Mouse (Mus musculus) spleen, adult 2 months (tissue): ENCODE results near the gene Shroom3. TPM values are rescaled to one million over a fixed set of nuclear protein-coding genes. Genes with fewer than 3 reads are reported as not detected.

Source experiments
- DNase-seq, 2 experiments: peaks; one replicate each; pipeline versions ENCODE4 v3.0.0 to v3.0.0-alpha.2; 2012 to 2021; ENCODE audit warnings: low spot score in 2 of 2, low read depth in 1 of 2
- H3K27ac ChIP-seq: fragments of 200-500 bp; 2 replicates; pipeline ENCODE4 v1.5.1; 2012; ENCODE audit warnings: low read length, inconsistent platforms; ENCODE audit not compliant: insufficient read depth
- H3K27me3 ChIP-seq: fragments of 200-500 bp; 2 replicates; pipeline ENCODE4 v1.6.1; 2012; ENCODE audit warnings: mild to moderate bottlenecking, moderate library complexity, low read length, inconsistent platforms; ENCODE audit not compliant: control insufficient read depth, insufficient read depth
- H3K36me3 ChIP-seq: fragments of 200-500 bp; 2 replicates; pipeline ENCODE4 v1.6.1; 2012; ENCODE audit warnings: mild to moderate bottlenecking, low read length, inconsistent platforms; ENCODE audit not compliant: control insufficient read depth, insufficient read depth
- H3K4me1 ChIP-seq: fragments of 200-500 bp; 2 replicates; pipeline ENCODE4 v1.6.1; 2011; ENCODE audit warnings: inconsistent platforms; ENCODE audit not compliant: control insufficient read depth, insufficient read depth, insufficient read length
- H3K4me3 ChIP-seq: fragments of 200-500 bp; 2 replicates; pipeline ENCODE4 v1.5.1; 2011; ENCODE audit warnings: mild to moderate bottlenecking, inconsistent platforms; ENCODE audit not compliant: insufficient read depth, insufficient read length; ENCODE audit errors: extremely low read depth
- CTCF ChIP-seq: fragments of 200-500 bp; IDR thresholded peaks from 2 replicates; pipeline ENCODE4 v1.5.1; 2011; ENCODE audit warnings: mild to moderate bottlenecking, inconsistent platforms; ENCODE audit not compliant: insufficient read depth, insufficient read length, insufficient replicate concordance; ENCODE audit errors: extremely low read depth
- POLR2A ChIP-seq: fragments of 200-500 bp; IDR thresholded peaks from 2 replicates; pipeline ENCODE4 v1.6.1; 2011; ENCODE audit warnings: low read depth, low read length, inconsistent platforms
- WGBS: fragments of 180-500 bp; shearing (Covaris S2); methylation state at CpG from one replicate; pipeline ENCODE4 v1.1.7; 2018; 5-methylcytosine and 5-hydroxymethylcytosine counted together
- polyA plus RNA-seq: library from polyadenylated mRNA; depleted of rRNA; stranded (reverse); fragments of >200 nt; gene quantifications from 2 replicates; pipeline ENCODE4 v1.2.3, GENCODE M21; 2012

Gene Shroom3
- polyA plus RNA-seq, 1 experiment: 9.9 TPM

DNA sequence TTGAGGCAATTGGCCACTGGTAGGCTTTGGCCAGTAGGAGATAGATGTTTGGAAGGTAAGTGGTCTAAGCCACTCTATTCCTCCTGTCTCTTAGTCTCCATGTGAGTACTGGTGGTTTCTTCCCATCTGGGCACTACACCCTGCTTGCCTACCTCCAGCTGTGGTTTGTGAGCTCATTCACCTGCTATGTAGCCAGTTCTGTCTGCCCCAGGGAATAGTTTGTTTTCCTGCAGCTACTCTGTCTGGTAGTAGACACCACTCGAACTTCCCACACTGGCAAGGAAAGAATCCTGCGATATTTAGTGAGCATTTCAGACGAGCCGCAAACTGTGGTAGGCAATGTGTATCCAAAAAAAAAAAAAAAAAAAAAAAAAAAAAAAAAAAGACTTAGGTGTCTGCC is 68.3 kb downstream of the Shroom3 start:
- no peak for DNase-seq
- Histone ChIP-seq H3K4me1 (no peaks in the 10 kb centered on the region), H3K27ac (no peak overlapping the region), H3K27me3 (no peaks in the 10 kb centered on the region), H3K36me3 (no peaks in the 10 kb centered on the region), H3K4me3 (no peak overlapping the region)
- 82% methylated on average over 4 of the region's 4 CpGs for WGBS
- no peak for TF ChIP-seq CTCF
- no peak for TF ChIP-seq POLR2A

DNA sequence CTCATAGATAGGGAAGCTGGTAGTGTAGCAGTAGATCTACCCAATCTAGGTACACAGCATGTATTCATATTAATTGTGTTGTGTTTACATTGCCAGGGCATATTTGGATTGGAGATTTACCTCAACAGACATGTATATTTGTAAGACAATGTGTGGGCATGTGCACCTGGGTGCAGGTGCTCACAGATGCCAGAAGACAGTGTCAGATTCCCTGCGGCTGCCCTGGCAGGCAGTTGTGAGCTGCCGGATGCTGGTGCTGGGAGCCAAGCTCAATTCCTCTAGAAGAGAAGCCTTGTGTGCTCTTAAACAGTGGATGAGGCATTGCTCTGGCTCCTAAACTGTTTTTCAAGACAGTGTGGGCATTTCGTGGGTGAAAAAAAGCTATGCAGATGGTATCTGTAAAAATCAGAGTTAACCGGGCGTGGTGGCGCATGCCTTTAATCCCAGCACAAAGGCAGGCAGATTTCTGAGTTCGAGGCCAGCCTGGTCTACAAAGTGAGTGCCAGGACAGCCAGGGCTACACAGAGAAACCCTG is 72.1 kb downstream of the Shroom3 start:
- no peaks in the 10 kb centered on the region for H3K4me1 ChIP-seq
- DNase-seq: no peak
- H3K27me3 ChIP-seq: no peaks in the 10 kb centered on the region
- no peak overlapping the region for H3K4me3 ChIP-seq
- no peak overlapping the region for H3K27ac ChIP-seq
- no peak for TF ChIP-seq CTCF
- TF ChIP-seq POLR2A: no peak
- WGBS: 87% methylated on average over 7 of the region's 7 CpGs
- no peaks in the 10 kb centered on the region for H3K36me3 ChIP-seq

DNA sequence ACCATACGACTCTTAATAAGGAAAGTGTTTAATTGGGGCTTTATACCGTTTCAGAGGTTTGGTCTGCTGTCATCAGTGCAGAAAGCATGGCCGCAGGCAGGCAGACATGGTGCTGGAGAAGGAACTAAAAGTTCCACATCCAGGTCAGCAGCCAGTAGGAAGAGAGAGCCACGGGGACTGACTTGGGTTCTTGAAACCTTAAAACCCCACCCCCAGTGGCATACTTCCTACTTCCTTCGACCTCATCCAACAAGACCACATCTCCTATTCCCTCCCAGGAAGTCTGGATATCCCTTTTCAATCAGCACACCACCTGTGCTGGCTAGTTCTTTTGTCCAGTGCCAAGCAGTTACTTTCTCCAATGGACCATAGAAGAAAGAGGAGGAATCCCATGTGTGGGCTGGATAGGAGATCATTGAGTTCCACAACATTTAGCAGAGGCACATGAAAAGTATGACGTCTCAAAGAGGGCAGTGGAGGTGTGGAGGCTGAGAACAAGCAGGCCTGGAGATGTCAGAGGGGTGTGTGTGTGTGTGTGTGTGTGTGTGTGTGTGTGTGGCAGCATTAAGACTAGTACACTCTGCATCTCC is 76.0 kb downstream of the Shroom3 start:
- 71% methylated on average over 6 of the region's 6 CpGs for WGBS
- no peaks in the 10 kb centered on the region for H3K27me3 ChIP-seq
- H3K36me3 ChIP-seq: no peaks in the 10 kb centered on the region
- DNase-seq: no peak
- H3K4me3 ChIP-seq: no peak overlapping the region
- no peaks in the 10 kb centered on the region for H3K4me1 ChIP-seq
- no peak for TF ChIP-seq CTCF
- no peak for TF ChIP-seq POLR2A
- no peak overlapping the region for H3K27ac ChIP-seq

DNA sequence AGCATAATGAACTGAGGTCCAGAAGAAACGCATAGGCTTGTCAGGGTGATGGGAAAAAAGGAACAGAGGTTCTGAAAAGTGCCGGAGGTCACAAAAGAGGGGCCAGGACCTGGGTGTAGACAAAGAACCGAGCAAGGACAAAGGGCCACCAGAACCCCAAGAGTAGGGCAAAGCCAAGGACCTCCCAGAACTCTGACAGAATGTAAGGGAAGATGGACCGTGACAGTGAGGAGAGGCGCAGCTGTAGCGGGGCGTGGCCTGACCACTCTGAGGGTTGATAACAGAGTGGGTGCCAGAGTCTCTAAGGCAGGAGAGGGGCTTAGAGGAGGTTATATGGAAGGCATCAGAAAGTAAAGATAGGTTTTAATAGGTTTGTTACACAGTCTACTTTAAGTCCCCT is 77.3 kb downstream of the Shroom3 start:
- no peaks in the 10 kb centered on the region for H3K36me3 ChIP-seq
- 87% methylated on average over 7 of the region's 7 CpGs for WGBS
- DNase-seq: no peak
- no peak overlapping the region for H3K27ac ChIP-seq
- H3K4me3 ChIP-seq: no peak overlapping the region
- no peaks in the 10 kb centered on the region for H3K27me3 ChIP-seq
- TF ChIP-seq CTCF (no peak), POLR2A (no peak)
- no peaks in the 10 kb centered on the region for H3K4me1 ChIP-seq

DNA sequence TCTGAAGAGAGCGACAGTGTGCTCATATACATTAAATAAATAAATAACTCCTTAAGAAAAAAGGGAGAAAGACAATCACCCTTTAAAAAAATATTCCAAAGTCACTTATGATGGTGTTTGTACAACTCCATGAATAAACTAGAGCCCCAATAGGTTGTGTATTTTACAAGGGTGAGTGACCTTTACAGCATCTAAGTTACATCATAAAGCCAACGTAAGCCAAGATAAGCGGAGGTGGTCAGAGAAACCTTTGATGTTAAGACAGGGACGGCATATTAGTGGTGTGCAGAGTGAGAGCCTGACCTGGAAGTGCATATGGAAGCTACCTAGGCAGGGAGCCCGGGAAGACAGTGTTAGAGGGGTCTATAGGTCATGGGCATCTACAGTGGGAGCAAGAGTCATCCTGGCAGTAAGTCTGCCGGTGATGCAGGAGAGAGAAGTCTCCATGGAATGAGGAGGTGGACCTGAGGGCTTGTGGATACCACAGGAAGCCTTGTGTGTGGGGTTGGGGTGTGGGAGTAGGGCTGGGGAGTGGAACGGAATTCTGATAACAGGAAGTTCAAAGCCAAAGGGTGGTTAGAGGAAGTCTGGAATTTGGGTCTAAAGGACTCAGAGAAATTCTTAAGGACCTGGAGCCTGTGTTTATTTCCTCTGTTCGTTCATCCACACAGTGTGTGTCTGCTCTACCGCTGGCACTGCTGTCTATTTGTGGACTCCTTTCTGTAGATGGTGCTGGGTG is 78.5 kb downstream of the Shroom3 start:
- TF ChIP-seq POLR2A: no peak
- TF ChIP-seq CTCF: no peak
- WGBS: 79% methylated on average over 9 of the region's 9 CpGs
- Histone ChIP-seq H3K27me3 (no peaks in the 10 kb centered on the region), H3K4me3 (no peak overlapping the region), H3K27ac (no peak overlapping the region), H3K4me1 (no peaks in the 10 kb centered on the region), H3K36me3 (no peaks in the 10 kb centered on the region)
- DNase-seq: no peak

DNA sequence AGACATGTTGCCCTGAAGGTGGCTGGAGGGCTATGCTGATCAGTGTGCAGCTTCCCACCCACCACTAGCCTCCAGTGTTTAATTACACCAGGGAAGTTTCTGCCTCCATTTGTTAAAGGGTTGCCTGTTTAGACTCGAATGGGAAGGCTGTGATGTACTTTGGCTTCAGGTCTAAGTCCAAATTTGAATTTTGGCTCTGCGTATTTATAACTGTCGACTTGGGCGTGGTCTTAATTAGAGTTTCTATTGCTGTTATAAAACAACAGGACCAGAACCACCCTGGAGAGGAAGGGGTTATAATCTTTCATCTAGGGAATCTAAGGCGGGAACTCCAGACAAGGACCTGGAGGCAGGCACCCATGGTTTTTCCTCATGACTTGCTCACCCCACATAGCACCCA is 79.2 kb downstream of the Shroom3 start:
- Histone ChIP-seq H3K36me3 (no peaks in the 10 kb centered on the region), H3K27me3 (no peaks in the 10 kb centered on the region), H3K4me3 (no peak overlapping the region), H3K4me1 (no peaks in the 10 kb centered on the region), H3K27ac (no peak overlapping the region)
- WGBS: 80% methylated on average over 5 of the region's 5 CpGs
- TF ChIP-seq CTCF (no peak), POLR2A (no peak)
- DNase-seq: no peak

DNA sequence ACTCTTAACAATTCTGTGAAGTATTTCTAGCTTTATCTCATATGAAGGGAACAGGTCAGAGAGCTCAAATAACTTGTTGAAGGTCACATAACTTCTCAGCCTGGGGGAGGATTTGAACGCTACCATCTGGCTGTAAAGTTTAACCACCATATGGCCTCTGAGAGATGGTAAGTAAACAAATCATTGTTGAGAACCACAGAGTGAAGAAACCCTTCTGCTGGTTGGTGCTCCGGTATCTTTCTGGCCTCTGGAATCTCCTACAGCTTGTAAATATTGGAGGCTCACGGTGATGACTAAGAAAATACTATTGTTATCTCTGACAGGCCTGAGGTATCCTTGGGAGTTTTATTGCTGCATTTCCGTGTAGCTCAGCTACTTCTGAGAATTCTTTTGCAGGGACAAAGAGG is 80.3 kb downstream of the Shroom3 start:
- no peak overlapping the region for H3K27ac ChIP-seq
- no peak for TF ChIP-seq CTCF
- no peak for TF ChIP-seq POLR2A
- H3K4me3 ChIP-seq: no peak overlapping the region
- DNase-seq: no peak
- no peaks in the 10 kb centered on the region for H3K4me1 ChIP-seq
- H3K27me3 ChIP-seq: no peaks in the 10 kb centered on the region
- 71% methylated on average over 4 of the region's 4 CpGs for WGBS
- no peaks in the 10 kb centered on the region for H3K36me3 ChIP-seq
